23 mouse cellular contexts compared by ENCODE assay signal in genomic region chr12:51523866-51524265, GRCm38 (mm10).
DNase-seq lines count a peak whose midpoint lies in the region; ATAC-seq and TF ChIP-seq lines count a peak whose summit lies in the region.
"Had no signal": no experiment of that assay in that cellular context is flagged by ENCODE, and none has a peak within 500 bp of the region (broad histone marks: within the 10 kb centered on the region; RNA-seq: fewer than 3 reads in every experiment).

No protein-coding gene starts in this region.

- WGBS in liver, adult 2 months: 12% methylated on average over 4 of the region's 4 CpGs

- no peaks in the 10 kb centered on the region for H3K27me3 ChIP-seq in liver, adult 2 months (ENCODE audit: control insufficient read depth, insufficient read depth, low read length)
- H3K27me3 ChIP-seq: forebrain, embryonic 13.5 days; heart, embryonic 12.5 days; heart, embryonic 15.5 days had no signal

- TF ChIP-seq CTCF in liver, adult 2 months (IDR thresholded peaks at IDR 0.05; ENCODE audit: low read depth, low read length): no peak

- H3K4me1 ChIP-seq in liver, adult 2 months (ENCODE audit: control insufficient read depth, insufficient read depth, low read length): peaks cover 4% of the 10 kb centered on the region
- H3K4me1 ChIP-seq: forebrain, embryonic 10.5 days; forebrain, embryonic 13.5 days; heart, embryonic 12.5 days; heart, embryonic 15.5 days had no signal

- intact Hi-C loops in heart, postnatal 25 days (cut with DNase I): no loop called here

- H3K27ac ChIP-seq in liver, adult 2 months (replicated peaks; ENCODE audit: insufficient read depth, low read depth, low read length): peak overlapping the region; percentile 46
- H3K27ac ChIP-seq: forebrain, embryonic 10.5 days; forebrain, embryonic 13.5 days; heart, embryonic 15.5 days; hindbrain, embryonic 14.5 days; hindbrain, postnatal 0 days had no signal

- DNase-seq in heart, adult 11 months: peak; percentile 73
- no peak for DNase-seq in heart, postnatal 25 days (ENCODE audit: low spot score)
- DNase-seq in kidney, adult 8-10 months: peak; percentile 5 to 23
- no peak for DNase-seq in kidney, adult 18-20 months
- peak; percentile 91 for DNase-seq in liver, adult 2 months (ENCODE audit: extremely low read depth, low read depth, low spot score)
- no peak for DNase-seq in liver
- DNase-seq: cerebellum, adult 18-20 months; cerebellum, adult 9-10 months; cerebellum, postnatal 14 days; gastrocnemius, postnatal 10 days; gastrocnemius, postnatal 36 days; heart, postnatal 10 days; heart, postnatal 4 days had no signal

- H3K9ac ChIP-seq in liver, adult 2 months (ENCODE audit: low read depth, low read length): no peak overlapping the region
- H3K9ac ChIP-seq: forebrain, embryonic 13.5 days; heart, embryonic 12.5 days; heart, embryonic 15.5 days; hindbrain, embryonic 14.5 days had no signal

- no peak for ATAC-seq in granulocyte monocyte progenitor cell, adult 5-6 weeks (replicated peaks; ENCODE audit: poor library complexity, severe bottlenecking)
- ATAC-seq: CD4-positive, CD25-positive, alpha-beta regulatory T cell, adult 4 months; forebrain, embryonic 13.5 days; forebrain, embryonic 16.5 days; hindbrain, postnatal 0 days; inflammation-experienced regulatory T-cells, adult 6 months had no signal

- no peak for TF ChIP-seq POLR2A in liver, adult 2 months (IDR thresholded peaks at IDR 0.05; ENCODE audit: extremely low read depth, insufficient read depth, low read length)

- no peak overlapping the region for H3K4me3 ChIP-seq in liver, adult 2 months (ENCODE audit: insufficient read depth, low read depth, low read length)
- H3K4me3 ChIP-seq: forebrain, embryonic 10.5 days; forebrain, embryonic 13.5 days; heart, embryonic 12.5 days; heart, embryonic 15.5 days had no signal

- no peaks in the 10 kb centered on the region for H3K36me3 ChIP-seq in liver, adult 2 months (ENCODE audit: control insufficient read depth, insufficient read depth, low read length)
- H3K36me3 ChIP-seq: forebrain, embryonic 10.5 days; heart, embryonic 12.5 days; heart, embryonic 15.5 days had no signal

- no peaks in the 10 kb centered on the region for H3K79me2 ChIP-seq in liver, adult 2 months (ENCODE audit: control insufficient read depth, insufficient read depth, low read length)

Comparison
In these comparisons a context has a peak if more than half of its experiments do, and no peak if none do; other contexts are left out.
1. DNase-seq: peak in heart, adult 11 months (single experiment), kidney, adult 8-10 months (2 of 2) and liver, adult 2 months (single experiment); none in heart, postnatal 25 days (single experiment), kidney, adult 18-20 months (single experiment) and liver (single experiment).